Mouse (Mus musculus) macrophage (primary cell): ENCODE measurements around the gene Cdk2ap2. TPM values are rescaled to one million over a fixed set of nuclear protein-coding genes. Genes with fewer than 3 reads are reported as not detected.

Experiments
- H3K27ac ChIP-seq: fragments of 350-480 bp; formaldehyde crosslinking; 2 replicates; pipeline ENCODE4 v1.9.0; 2021
- H3K36me3 ChIP-seq: fragments of 350-480 bp; formaldehyde crosslinking; 2 replicates; pipeline ENCODE4 v1.9.0; 2021; ENCODE audit errors: inconsistent target
- H3K4me3 ChIP-seq: fragments of 350-480 bp; formaldehyde crosslinking; 2 replicates; pipeline ENCODE4 v1.9.0; 2021; ENCODE audit errors: inconsistent target
- H3K79me2 ChIP-seq: fragments of 350-480 bp; formaldehyde crosslinking; 2 replicates; pipeline ENCODE4 v1.9.0; 2021; ENCODE audit errors: inconsistent target
- WGBS: methylation state at CpG from one replicate; pipeline ENCODE4 v1.1.7; 2026; ENCODE audit warnings: inconsistent platforms; ENCODE audit not compliant: missing documents; 5-methylcytosine and 5-hydroxymethylcytosine counted together
- polyA plus RNA-seq: library from polyadenylated mRNA; stranded (reverse); fragments of 250-400 nt; gene quantifications from 3 replicates; pipeline ENCODE4 v1.2.4, GENCODE M21; 2018; ENCODE audit warnings: inconsistent platforms

Cdk2ap2 gene
- polyA plus RNA-seq, 1 experiment from 2014 or later: 16.7 TPM

GRCm38 (mm10) chr19:4136463-4136862, 39.5 kb downstream of the Cdk2ap2 start:
- Histone ChIP-seq H3K36me3 (peaks cover 13% of the 10 kb centered on the region), H3K27ac (no peak overlapping the region), H3K4me3 (no peak overlapping the region), H3K79me2 (no peaks in the 10 kb centered on the region)
- WGBS: 96% methylated on average over 5 of the region's 5 CpGs

- Histone ChIP-seq H3K36me3 (no peaks in the 10 kb centered on the region), H3K4me3 (no peak overlapping the region), H3K79me2 (no peaks in the 10 kb centered on the region), H3K27ac (no peak overlapping the region)
- 34% methylated on average over 5 of the region's 5 CpGs for WGBS
Observed at GRCm38 (mm10) chr19:4137913-4138312, 40.9 kb downstream of the Cdk2ap2 start.

- H3K4me3 ChIP-seq: no peak within 1 kb of the TSS
- no peak within 1 kb of the TSS for H3K27ac ChIP-seq
- H3K79me2 ChIP-seq: no peaks in the 10 kb centered on the region
- WGBS: 96% methylated on average over 2 of the region's 2 CpGs
- H3K36me3 ChIP-seq: no peaks in the 10 kb centered on the region
Observed at GRCm38 (mm10) chr19:4139446-4139845, 42.5 kb downstream of the Cdk2ap2 start, which contains the start of gene Gpr152. Gene Gpr152 (plus strand): TSS chr19:4139787.

GRCm38 (mm10) chr19:4140147-4140546, 43.2 kb downstream of the Cdk2ap2 start:
- WGBS: 92% methylated on average over 6 of the region's 6 CpGs
- no peaks in the 10 kb centered on the region for H3K79me2 ChIP-seq
- no peak overlapping the region for H3K4me3 ChIP-seq
- H3K36me3 ChIP-seq: no peaks in the 10 kb centered on the region
- no peak overlapping the region for H3K27ac ChIP-seq

GRCm38 (mm10) chr19:4142416-4143173, 45.6 kb downstream of the Cdk2ap2 start:
- H3K36me3 ChIP-seq: no peaks in the 10 kb centered on the region
- H3K79me2 ChIP-seq: no peaks in the 10 kb centered on the region
- 95% methylated on average over 18 of the region's 18 CpGs for WGBS
- no peak overlapping the region for H3K4me3 ChIP-seq
- no peak overlapping the region for H3K27ac ChIP-seq

- Histone ChIP-seq H3K4me3 (no peak within 1 kb of the TSS), H3K79me2 (peaks cover 3% of the 10 kb centered on the region), H3K36me3 (no peaks in the 10 kb centered on the region), H3K27ac (no peak within 1 kb of the TSS)
- WGBS: 61% methylated on average over 7 of the region's 7 CpGs
Observed at GRCm38 (mm10) chr19:4143759-4144268, 46.8 kb downstream of the Cdk2ap2 start, which contains the start of gene Cabp4. Gene Cabp4 (minus strand): TSS chr19:4144033.

- Histone ChIP-seq H3K36me3 (peaks cover 2% of the 10 kb centered on the region; the same call in 1 of the 2 replicates), H3K27ac (no peak overlapping the region), H3K79me2 (peaks cover 13% of the 10 kb centered on the region), H3K4me3 (no peak overlapping the region)
- WGBS: 69% methylated on average over 15 of the region's 16 CpGs
Observed at GRCm38 (mm10) chr19:4144550-4145498, 47.8 kb downstream of the Cdk2ap2 start.

GRCm38 (mm10) chr19:4145936-4146335, 49.0 kb downstream of the Cdk2ap2 start:
- 97% methylated on average over 5 of the region's 5 CpGs for WGBS
- Histone ChIP-seq H3K36me3 (peaks cover 13% of the 10 kb centered on the region), H3K27ac (no peak overlapping the region), H3K4me3 (no peak overlapping the region), H3K79me2 (peaks cover 24% of the 10 kb centered on the region)

- H3K79me2 ChIP-seq: peaks cover 26% of the 10 kb centered on the region
- peaks cover 19% of the 10 kb centered on the region for H3K36me3 ChIP-seq
- peak overlapping the region; percentile 52 for H3K27ac ChIP-seq
- no peak overlapping the region for H3K4me3 ChIP-seq
- 85% methylated on average over 11 of the region's 12 CpGs for WGBS
Observed at GRCm38 (mm10) chr19:4146366-4147021, 49.5 kb downstream of the Cdk2ap2 start.

- H3K36me3 ChIP-seq: peaks cover 22% of the 10 kb centered on the region
- H3K79me2 ChIP-seq: peaks cover 26% of the 10 kb centered on the region
- no peak overlapping the region for H3K4me3 ChIP-seq
- H3K27ac ChIP-seq: peak overlapping the region; percentile 52
- 50% methylated on average over 3 of the region's 3 CpGs for WGBS
Observed at GRCm38 (mm10) chr19:4147022-4147405, 50.0 kb downstream of the Cdk2ap2 start.

- peaks cover 26% of the 10 kb centered on the region for H3K79me2 ChIP-seq
- no peak overlapping the region; the same call in 1 of the 2 replicates for H3K4me3 ChIP-seq
- peaks cover 31% of the 10 kb centered on the region for H3K36me3 ChIP-seq
- 43% methylated on average over 9 of the region's 9 CpGs for WGBS
- peak overlapping the region; percentile 52 for H3K27ac ChIP-seq
Observed at GRCm38 (mm10) chr19:4147782-4148490, 51.0 kb downstream of the Cdk2ap2 start.

GRCm38 (mm10) chr19:4148491-4148806, 51.5 kb downstream of the Cdk2ap2 start, which contains the start of gene Coro1b:
Gene Coro1b (plus strand): TSS chr19:4148619.
- under 1% methylated on average over 33 of the region's 33 CpGs for WGBS
- Histone ChIP-seq H3K4me3 (peak within 1 kb of the TSS; percentile 99), H3K27ac (peak within 1 kb of the TSS; percentile 83), H3K36me3 (peaks cover 36% of the 10 kb centered on the region), H3K79me2 (peaks cover 26% of the 10 kb centered on the region)
